Comparison of ENCODE assay signal across 13 mouse cellular contexts in genomic region chr10:7268386-7269033, GRCm38 (mm10). TPM values are rescaled to one million over a fixed set of nuclear protein-coding genes. Genes with fewer than 3 reads are reported as not detected.
DNase-seq lines count a peak whose midpoint lies in the region; ATAC-seq lines count a peak whose summit lies in the region.
"Had no signal": no experiment of that assay in that cellular context is flagged by ENCODE, and none has a peak within 500 bp of the region (broad histone marks: within the 10 kb centered on the region; RNA-seq: fewer than 3 reads in every experiment).

No protein-coding gene starts in this region.

- no peak overlapping the region for H3K27ac ChIP-seq in forebrain, embryonic 13.5 days
- H3K27ac ChIP-seq in forebrain, embryonic 10.5 days, result no peak overlapping the region
- no peak overlapping the region for H3K27ac ChIP-seq in intestine, embryonic 15.5 days
- H3K27ac ChIP-seq: left cerebral cortex, adult 2 months had no signal

- H3K4me3 ChIP-seq in forebrain, embryonic 13.5 days, result no peak overlapping the region
- H3K4me3 ChIP-seq in forebrain, embryonic 10.5 days, result no peak overlapping the region
- no peak overlapping the region for H3K4me3 ChIP-seq in intestine, embryonic 15.5 days (replicated peaks)
- H3K4me3 ChIP-seq: left cerebral cortex, adult 2 months had no signal

- H3K27me3 ChIP-seq in forebrain, embryonic 13.5 days, result no peaks in the 10 kb centered on the region
- H3K27me3 ChIP-seq in forebrain, embryonic 10.5 days (ENCODE audit: poor library complexity, severe bottlenecking), result no peaks in the 10 kb centered on the region
- no peaks in the 10 kb centered on the region for H3K27me3 ChIP-seq in intestine, embryonic 15.5 days (replicated peaks)

- intact Hi-C loops in left cerebral cortex, postnatal 14 days (cut with DNase I), result no loop called here

- DNase-seq in forebrain, embryonic 10.5 days (ENCODE audit: extremely low spot score, low spot score), result no peak
- peak; percentile 16 to 19 for DNase-seq in frontal cortex, postnatal 10 days (ENCODE audit: low spot score in 2 of 2)
- DNase-seq in left cerebral cortex, postnatal 14 days (ENCODE audit: low spot score in 2 of 2), result peak; percentile 27 to 71
- no peak for DNase-seq in lung, postnatal 4 days
- DNase-seq in ovary, adult 18-20 months (ENCODE audit: low spot score), result no peak
- DNase-seq: adrenal gland, postnatal 10 days; gastrocnemius, postnatal 36 days; heart, postnatal 36 days had no signal

- H3K9ac ChIP-seq in forebrain, embryonic 13.5 days, result no peak overlapping the region
- H3K9ac ChIP-seq in intestine, embryonic 15.5 days, result no peak overlapping the region

- 68% methylated on average over 9 of the region's 9 CpGs for WGBS in forebrain, embryonic 13.5 days
- 81% methylated on average over 9 of the region's 9 CpGs for WGBS in forebrain, embryonic 10.5 days
- 76% methylated on average over 9 of the region's 9 CpGs for WGBS in intestine, embryonic 15.5 days

- no peaks in the 10 kb centered on the region for H3K36me3 ChIP-seq in forebrain, embryonic 13.5 days (ENCODE audit: poor library complexity, severe bottlenecking)
- no peaks in the 10 kb centered on the region for H3K36me3 ChIP-seq in forebrain, embryonic 10.5 days (replicated peaks)
- H3K36me3 ChIP-seq in intestine, embryonic 15.5 days, result no peaks in the 10 kb centered on the region

- no peaks in the 10 kb centered on the region for H3K9me3 ChIP-seq in forebrain, embryonic 13.5 days (replicated peaks)
- H3K9me3 ChIP-seq in forebrain, embryonic 10.5 days, result no peaks in the 10 kb centered on the region
- H3K9me3 ChIP-seq in intestine, embryonic 15.5 days, result no peaks in the 10 kb centered on the region

- H3K4me2 ChIP-seq in forebrain, embryonic 13.5 days, result no peak overlapping the region
- H3K4me2 ChIP-seq in intestine, embryonic 15.5 days (replicated peaks), result no peak overlapping the region
- H3K4me2 ChIP-seq: midbrain, embryonic 11.5 days had no signal

- H3K4me1 ChIP-seq in forebrain, embryonic 13.5 days, result no peaks in the 10 kb centered on the region
- no peaks in the 10 kb centered on the region for H3K4me1 ChIP-seq in forebrain, embryonic 10.5 days
- no peaks in the 10 kb centered on the region for H3K4me1 ChIP-seq in intestine, embryonic 15.5 days (replicated peaks)

- ATAC-seq in forebrain, embryonic 13.5 days, result peak; percentile 84
- ATAC-seq in cerebellum, adult (ENCODE audit: insufficient number of reproducible peaks, low FRiP score, low TSS enrichment), result peak; percentile 90
- ATAC-seq in intestine, embryonic 15.5 days, result no peak

RNA-seq across cellular contexts. Expression of gene Cnksr3, which starts 56.5 kb away (rescaled TPM):
- polyA plus RNA-seq in forebrain, embryonic 13.5 days (2015; fragmentation: Nextera tagmentation; extraction: Ambion mirVana), result 3.8 and 4.2 TPM in 2 replicates
- polyA plus RNA-seq in forebrain, embryonic 10.5 days (2016; fragmentation: Nextera tagmentation; extraction: Ambion mirVana), result 9.3 and 9.5 TPM in 2 replicates
- total RNA-seq in left cerebral cortex, postnatal 14 days (2021), result 10 to 100 TPM in 1 of 2 experiments, 1 to 10 TPM in 1; 9.0 to 10.7 TPM
- polyA plus RNA-seq in intestine, embryonic 15.5 days (2015; fragmentation: Nextera tagmentation; extraction: Ambion mirVana), result 12.6 and 13.6 TPM in 2 replicates

Comparison
In these comparisons a context has a peak if more than half of its experiments do, and no peak if none do; other contexts are left out.
1. DNase-seq: peak in frontal cortex, postnatal 10 days (2 of 2) and left cerebral cortex, postnatal 14 days (2 of 2); none in forebrain, embryonic 10.5 days (single experiment), lung, postnatal 4 days (0 of 2) and ovary, adult 18-20 months (single experiment).